Mouse (Mus musculus): Measurements from ENCODE around the gene Thrb. TPM values are rescaled to one million over a fixed set of nuclear protein-coding genes. Genes with fewer than 3 reads are reported as not detected.

The Thrb gene
- polyA plus RNA-seq, 1 experiment from 2014 or later, result 1.7 TPM

- H3K9me3 ChIP-seq (ENCODE audit: control insufficient read depth, low read length), result no peaks in the 10 kb centered on the region
- WGBS, result 32% methylated on average over 2 of the region's 2 CpGs
- H3K4me3 ChIP-seq (ENCODE audit: low read length), result no peak overlapping the region
- ATAC-seq (ENCODE audit: low read depth), result no peak
- no peak overlapping the region for H3K9ac ChIP-seq (ENCODE audit: low read length)
- H3K27me3 ChIP-seq (ENCODE audit: control insufficient read depth, insufficient read depth, low read depth, low read length), result no peaks in the 10 kb centered on the region
- no peak overlapping the region for H3K27ac ChIP-seq (ENCODE audit: low read length)
- H3K4me1 ChIP-seq (replicated peaks; ENCODE audit: control insufficient read depth, insufficient read depth, low read length), result no peaks in the 10 kb centered on the region
- H3K4me2 ChIP-seq (ENCODE audit: low read depth, low read length), result no peak overlapping the region
- no peaks in the 10 kb centered on the region for H3K36me3 ChIP-seq (ENCODE audit: control insufficient read depth, insufficient read depth, low read length)
These were observed 83.7 kb downstream of the Thrb start for GRCm38 (mm10) chr14:17743713-17744158.

DNA sequence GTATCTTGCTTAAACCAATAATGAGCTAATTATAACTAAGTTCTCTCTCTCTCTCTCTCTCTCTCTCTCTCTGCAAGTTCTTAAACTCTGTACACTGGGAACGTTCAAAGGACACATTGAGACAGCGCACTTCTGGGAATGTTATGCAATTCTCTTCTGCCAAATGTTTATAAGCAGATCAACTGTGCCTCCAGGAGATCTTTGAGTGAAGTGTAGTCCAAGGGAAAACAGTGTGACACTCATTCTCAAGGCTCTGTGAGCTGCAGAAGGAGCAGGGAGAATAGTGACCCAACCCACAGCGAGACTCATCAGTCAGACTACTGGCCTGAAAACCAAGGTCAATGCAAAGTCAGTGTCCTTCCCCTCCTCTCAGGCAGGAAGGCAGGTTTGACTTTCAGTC is 87.9 kb downstream of the Thrb start:
- Histone ChIP-seq H3K9me3 (ENCODE audit: control insufficient read depth, low read length) (no peaks in the 10 kb centered on the region), H3K4me3 (ENCODE audit: low read length) (no peak overlapping the region), H3K4me2 (ENCODE audit: low read depth, low read length) (no peak overlapping the region), H3K9ac (ENCODE audit: low read length) (no peak overlapping the region), H3K4me1 (replicated peaks; ENCODE audit: control insufficient read depth, insufficient read depth, low read length) (0 out of 2 replicates have a peak, but pooled peaks cover 3% of the 10 kb centered on the region), H3K27me3 (ENCODE audit: control insufficient read depth, insufficient read depth, low read depth, low read length) (no peaks in the 10 kb centered on the region), H3K27ac (ENCODE audit: low read length) (no peak overlapping the region), H3K36me3 (ENCODE audit: control insufficient read depth, insufficient read depth, low read length) (no peaks in the 10 kb centered on the region)
- WGBS, result 53% methylated on average over 3 of the region's 3 CpGs
- ATAC-seq (ENCODE audit: low read depth), result peak; percentile 49; the same call in 1 of the 2 replicates

DNA sequence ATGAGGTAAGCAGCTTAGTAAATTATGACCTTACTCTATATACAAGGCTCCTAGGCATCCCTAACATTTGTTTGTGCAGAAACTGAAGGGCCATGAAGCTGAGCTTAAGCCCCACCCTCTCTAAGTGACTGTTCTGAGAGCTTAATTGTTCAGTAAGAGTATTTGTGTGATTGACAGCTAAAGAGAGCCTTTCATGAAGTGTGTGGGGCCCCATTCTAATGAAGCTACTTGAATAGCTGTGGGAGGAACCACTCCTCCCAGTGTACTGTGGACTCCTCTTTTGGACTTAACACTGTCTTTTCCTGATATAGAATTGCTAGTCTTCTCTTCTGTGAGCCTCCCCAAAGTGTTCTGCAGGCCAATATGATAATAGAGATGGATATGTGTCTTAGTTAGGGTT is 88.9 kb downstream of the Thrb start:
- no peak overlapping the region for H3K4me3 ChIP-seq (ENCODE audit: low read length)
- no peak for ATAC-seq (ENCODE audit: low read depth)
- H3K9me3 ChIP-seq (ENCODE audit: control insufficient read depth, low read length), result no peaks in the 10 kb centered on the region
- no peak overlapping the region for H3K4me2 ChIP-seq (ENCODE audit: low read depth, low read length)
- H3K36me3 ChIP-seq (ENCODE audit: control insufficient read depth, insufficient read depth, low read length), result no peaks in the 10 kb centered on the region
- 0 out of 2 replicates have a peak, but pooled peaks cover 3% of the 10 kb centered on the region for H3K4me1 ChIP-seq (replicated peaks; ENCODE audit: control insufficient read depth, insufficient read depth, low read length)
- H3K27me3 ChIP-seq (ENCODE audit: control insufficient read depth, insufficient read depth, low read depth, low read length), result no peaks in the 10 kb centered on the region
- H3K9ac ChIP-seq (ENCODE audit: low read length), result no peak overlapping the region
- H3K27ac ChIP-seq (ENCODE audit: low read length), result no peak overlapping the region

DNA sequence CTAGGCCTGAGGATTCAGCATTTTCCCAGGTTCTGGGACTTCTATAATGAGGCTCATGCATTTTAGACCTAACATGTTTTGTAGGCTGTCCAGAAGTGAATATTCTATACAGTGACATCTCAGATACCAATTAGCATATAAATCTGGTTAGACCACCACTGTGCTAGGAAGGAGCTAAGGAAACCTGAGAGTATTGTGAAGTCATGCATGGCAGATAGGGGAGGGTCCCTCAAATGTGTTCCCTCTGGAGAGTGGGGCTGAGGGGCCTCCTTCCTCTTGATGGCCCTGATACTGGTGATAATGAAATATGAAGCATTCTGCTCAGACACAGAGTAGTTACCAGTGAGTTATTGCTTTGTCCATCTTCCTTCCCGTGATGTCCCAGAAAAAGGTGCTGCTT is 91.8 kb downstream of the Thrb start:
- no peaks in the 10 kb centered on the region for H3K9me3 ChIP-seq (ENCODE audit: control insufficient read depth, low read length)
- H3K9ac ChIP-seq (ENCODE audit: low read length), result no peak overlapping the region
- WGBS, result 75% methylated on average over 1 of the region's 1 CpGs
- H3K4me2 ChIP-seq (ENCODE audit: low read depth, low read length), result no peak overlapping the region
- H3K27ac ChIP-seq (ENCODE audit: low read length), result no peak overlapping the region
- H3K4me3 ChIP-seq (ENCODE audit: low read length), result no peak overlapping the region
- ATAC-seq (ENCODE audit: low read depth), result no peak
- H3K4me1 ChIP-seq (replicated peaks; ENCODE audit: control insufficient read depth, insufficient read depth, low read length), result 0 out of 2 replicates have a peak, but pooled peaks cover 3% of the 10 kb centered on the region
- no peaks in the 10 kb centered on the region for H3K27me3 ChIP-seq (ENCODE audit: control insufficient read depth, insufficient read depth, low read depth, low read length)
- no peaks in the 10 kb centered on the region for H3K36me3 ChIP-seq (ENCODE audit: control insufficient read depth, insufficient read depth, low read length)

GRCm38 (mm10) chr14:17753429-17753828 is 93.4 kb downstream of the Thrb start:
- no peaks in the 10 kb centered on the region for H3K36me3 ChIP-seq (ENCODE audit: control insufficient read depth, insufficient read depth, low read length)
- no peaks in the 10 kb centered on the region for H3K9me3 ChIP-seq (ENCODE audit: control insufficient read depth, low read length)
- WGBS, result 91% methylated on average over 1 of the region's 1 CpGs
- ATAC-seq (ENCODE audit: low read depth), result no peak
- H3K4me2 ChIP-seq (ENCODE audit: low read depth, low read length), result no peak overlapping the region
- H3K4me3 ChIP-seq (ENCODE audit: low read length), result no peak overlapping the region
- no peak overlapping the region for H3K27ac ChIP-seq (ENCODE audit: low read length)
- H3K4me1 ChIP-seq (replicated peaks; ENCODE audit: control insufficient read depth, insufficient read depth, low read length), result 0 out of 2 replicates have a peak, but pooled peaks cover 3% of the 10 kb centered on the region
- no peaks in the 10 kb centered on the region for H3K27me3 ChIP-seq (ENCODE audit: control insufficient read depth, insufficient read depth, low read depth, low read length)
- no peak overlapping the region for H3K9ac ChIP-seq (ENCODE audit: low read length)

DNA sequence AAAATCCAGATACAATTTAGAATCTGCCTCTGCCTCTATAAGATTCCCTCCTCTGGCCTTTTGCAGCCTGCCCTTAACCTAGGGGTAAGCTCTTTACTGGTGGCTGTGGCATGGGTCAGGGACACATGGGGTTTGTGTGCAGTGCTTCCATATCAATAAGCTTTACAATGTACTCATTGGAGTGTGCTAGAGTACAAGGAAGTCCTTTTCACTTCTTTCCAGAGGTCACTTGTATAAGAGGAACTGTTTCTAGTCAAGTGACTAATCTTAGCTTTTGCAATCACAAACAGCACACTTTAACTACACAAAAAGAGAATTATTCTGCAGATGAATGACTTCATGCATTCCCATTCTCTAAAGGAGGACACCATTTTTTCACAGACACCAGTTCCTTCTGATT is 96.7 kb downstream of the Thrb start:
- Histone ChIP-seq H3K9me3 (ENCODE audit: control insufficient read depth, low read length) (no peaks in the 10 kb centered on the region), H3K27ac (ENCODE audit: low read length) (no peak overlapping the region), H3K36me3 (ENCODE audit: control insufficient read depth, insufficient read depth, low read length) (no peaks in the 10 kb centered on the region), H3K9ac (ENCODE audit: low read length) (no peak overlapping the region), H3K4me1 (replicated peaks; ENCODE audit: control insufficient read depth, insufficient read depth, low read length) (no peaks in the 10 kb centered on the region), H3K4me2 (ENCODE audit: low read depth, low read length) (no peak overlapping the region), H3K27me3 (ENCODE audit: control insufficient read depth, insufficient read depth, low read depth, low read length) (no peaks in the 10 kb centered on the region), H3K4me3 (ENCODE audit: low read length) (no peak overlapping the region)
- ATAC-seq (ENCODE audit: low read depth), result no peak

DNA sequence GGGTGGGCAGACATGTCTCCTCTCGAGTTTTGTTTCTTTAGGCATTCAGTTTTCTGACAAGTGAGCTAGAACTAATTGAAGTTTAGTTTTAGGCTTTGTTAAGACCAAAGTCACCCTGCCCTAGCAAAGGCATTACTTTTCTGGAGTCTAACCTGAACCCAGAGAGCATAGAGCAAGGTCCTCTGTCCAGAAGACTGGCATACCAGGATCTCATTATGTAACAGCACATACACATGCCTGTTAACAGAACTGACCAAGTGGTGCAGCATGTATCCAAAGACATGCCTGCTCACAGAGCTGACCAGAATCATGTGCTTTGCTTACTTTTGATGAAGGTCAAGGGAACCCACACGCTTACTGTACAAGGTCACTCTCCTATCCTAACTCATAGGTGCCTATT is 107.9 kb downstream of the Thrb start:
- WGBS, result 70% methylated on average over 2 of the region's 2 CpGs
- ATAC-seq (ENCODE audit: low read depth), result no peak

DNA sequence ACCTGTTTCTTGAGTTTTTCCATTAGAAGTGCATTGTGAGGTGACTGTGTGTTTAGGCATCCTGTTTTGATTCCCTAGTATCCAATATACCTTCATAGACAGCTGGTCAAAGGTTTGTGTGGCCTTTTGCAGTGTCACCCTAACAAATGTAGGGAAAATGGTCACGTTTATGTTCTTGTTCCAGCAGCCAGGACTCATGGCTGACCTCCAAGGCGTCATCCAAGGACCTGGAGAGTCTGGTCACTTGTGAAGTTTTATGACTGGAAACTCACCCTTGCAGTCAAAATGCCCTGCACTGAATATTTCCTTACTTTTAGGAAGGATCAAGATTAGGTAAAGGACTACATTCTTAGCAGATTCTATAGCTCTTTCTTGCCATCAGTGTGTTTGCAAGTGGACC is 114.3 kb downstream of the Thrb start:
- WGBS, result 39% methylated on average over 2 of the region's 2 CpGs
- no peak overlapping the region for H3K27ac ChIP-seq (ENCODE audit: low read length)
- no peak overlapping the region for H3K4me3 ChIP-seq (ENCODE audit: low read length)

More for the DNA sequence above, 107.9 kb downstream of the Thrb start:
- Histone ChIP-seq H3K4me3 (ENCODE audit: low read length) (no peak overlapping the region), H3K4me1 (replicated peaks; ENCODE audit: control insufficient read depth, insufficient read depth, low read length) (no peaks in the 10 kb centered on the region), H3K27me3 (ENCODE audit: control insufficient read depth, insufficient read depth, low read depth, low read length) (no peaks in the 10 kb centered on the region), H3K9me3 (ENCODE audit: control insufficient read depth, low read length) (no peaks in the 10 kb centered on the region), H3K27ac (ENCODE audit: low read length) (no peak overlapping the region), H3K36me3 (ENCODE audit: control insufficient read depth, insufficient read depth, low read length) (no peaks in the 10 kb centered on the region), H3K4me2 (ENCODE audit: low read depth, low read length) (no peak overlapping the region), H3K9ac (ENCODE audit: low read length) (no peak overlapping the region)

GRCm38 (mm10) chr14:17781921-17782320 is 121.9 kb downstream of the Thrb start:
- H3K27ac ChIP-seq (ENCODE audit: low read length), result no peak overlapping the region
- H3K36me3 ChIP-seq (ENCODE audit: control insufficient read depth, insufficient read depth, low read length), result no peaks in the 10 kb centered on the region
- no peak overlapping the region for H3K4me3 ChIP-seq (ENCODE audit: low read length)
- H3K9me3 ChIP-seq (ENCODE audit: control insufficient read depth, low read length), result no peaks in the 10 kb centered on the region
- H3K9ac ChIP-seq (ENCODE audit: low read length), result no peak overlapping the region
- H3K4me2 ChIP-seq (ENCODE audit: low read depth, low read length), result no peak overlapping the region
- no peaks in the 10 kb centered on the region; the same call in 1 of the 2 replicates for H3K4me1 ChIP-seq (replicated peaks; ENCODE audit: control insufficient read depth, insufficient read depth, low read length)
- H3K27me3 ChIP-seq (ENCODE audit: control insufficient read depth, insufficient read depth, low read depth, low read length), result no peaks in the 10 kb centered on the region
- no peak for ATAC-seq (ENCODE audit: low read depth)
- WGBS, result 78% methylated on average over 4 of the region's 4 CpGs

More for the DNA sequence above, 114.3 kb downstream of the Thrb start:
- Histone ChIP-seq H3K4me1 (replicated peaks; ENCODE audit: control insufficient read depth, insufficient read depth, low read length) (no peaks in the 10 kb centered on the region), H3K9me3 (ENCODE audit: control insufficient read depth, low read length) (no peaks in the 10 kb centered on the region), H3K36me3 (ENCODE audit: control insufficient read depth, insufficient read depth, low read length) (no peaks in the 10 kb centered on the region), H3K9ac (ENCODE audit: low read length) (no peak overlapping the region), H3K4me2 (ENCODE audit: low read depth, low read length) (no peak overlapping the region), H3K27me3 (ENCODE audit: control insufficient read depth, insufficient read depth, low read depth, low read length) (no peaks in the 10 kb centered on the region)
- ATAC-seq (ENCODE audit: low read depth), result no peak

DNA sequence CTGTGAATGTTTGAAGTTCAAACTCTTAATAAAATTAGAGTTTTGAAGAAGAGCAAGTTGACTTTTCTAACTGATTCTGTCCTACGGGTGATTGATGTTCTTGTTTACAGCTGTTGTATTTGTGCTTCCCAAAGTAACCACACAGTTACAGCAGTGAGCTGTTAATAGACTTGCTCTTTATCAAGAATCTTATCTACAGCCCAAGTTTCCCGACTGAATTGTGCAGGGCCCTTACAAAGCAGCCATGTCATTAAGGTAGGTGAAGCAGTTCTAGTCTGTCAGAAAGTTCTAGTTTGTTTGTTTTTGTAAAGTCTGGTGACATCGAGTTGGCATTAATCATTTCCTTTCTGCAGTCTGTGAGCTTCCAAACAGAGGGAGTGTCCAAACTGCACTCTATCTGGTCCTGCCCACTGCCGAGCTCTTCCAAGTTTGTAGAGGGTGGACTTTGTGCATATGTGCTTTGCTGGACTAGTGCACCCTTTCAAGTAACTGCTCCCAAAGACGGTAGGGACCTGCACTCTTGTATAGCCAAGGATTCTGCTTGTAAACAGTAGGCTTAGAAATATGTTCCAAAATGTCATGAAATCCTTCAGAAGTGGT is 124.2 kb downstream of the Thrb start:
- ATAC-seq (ENCODE audit: low read depth), result no peak
- H3K27ac ChIP-seq (ENCODE audit: low read length), result no peak overlapping the region
- H3K27me3 ChIP-seq (ENCODE audit: control insufficient read depth, insufficient read depth, low read depth, low read length), result no peaks in the 10 kb centered on the region
- no peak overlapping the region for H3K4me2 ChIP-seq (ENCODE audit: low read depth, low read length)
- no peaks in the 10 kb centered on the region for H3K36me3 ChIP-seq (ENCODE audit: control insufficient read depth, insufficient read depth, low read length)
- no peaks in the 10 kb centered on the region; the same call in 1 of the 2 replicates for H3K4me1 ChIP-seq (replicated peaks; ENCODE audit: control insufficient read depth, insufficient read depth, low read length)
- H3K9me3 ChIP-seq (ENCODE audit: control insufficient read depth, low read length), result no peaks in the 10 kb centered on the region
- no peak overlapping the region for H3K4me3 ChIP-seq (ENCODE audit: low read length)
- H3K9ac ChIP-seq (ENCODE audit: low read length), result no peak overlapping the region
- WGBS, result 8% methylated on average over 5 of the region's 5 CpGs

Data from lung, embryonic 16.5 days (tissue).